Mouse (Mus musculus): Measurements from ENCODE around the gene Fgfr2.

DNA sequence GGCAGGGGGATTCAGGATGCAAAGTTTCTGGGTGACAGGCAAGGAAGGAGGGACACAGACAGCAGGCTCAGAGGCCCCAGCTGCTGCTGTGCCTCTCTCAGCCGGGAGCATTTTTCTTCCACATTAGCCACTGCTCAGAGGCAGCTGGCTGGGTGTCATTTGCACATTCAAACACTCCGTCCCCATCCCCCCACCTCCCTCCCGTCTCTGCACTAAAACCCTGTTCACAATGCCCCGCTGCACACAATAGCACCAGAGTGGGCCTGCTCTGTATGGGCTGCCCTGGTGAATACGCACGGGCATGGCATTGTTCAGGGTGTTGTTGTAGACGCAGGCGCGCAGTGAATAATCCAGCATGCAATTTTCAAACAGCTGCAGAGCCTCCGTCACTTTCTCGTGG lies 875.6 kb downstream of the Fgfr2 start:
- TF ChIP-seq CTCF (IDR thresholded peaks at IDR 0.05; ENCODE audit: control insufficient read depth, insufficient read depth, insufficient replicate concordance, low read depth, low read length) (no peak), POLR2A (IDR thresholded peaks at IDR 0.05; ENCODE audit: control insufficient read depth, low read depth, low read length) (no peak)
